ENCODE assay signal across 19 mouse cellular contexts in the genomic region with DNA sequence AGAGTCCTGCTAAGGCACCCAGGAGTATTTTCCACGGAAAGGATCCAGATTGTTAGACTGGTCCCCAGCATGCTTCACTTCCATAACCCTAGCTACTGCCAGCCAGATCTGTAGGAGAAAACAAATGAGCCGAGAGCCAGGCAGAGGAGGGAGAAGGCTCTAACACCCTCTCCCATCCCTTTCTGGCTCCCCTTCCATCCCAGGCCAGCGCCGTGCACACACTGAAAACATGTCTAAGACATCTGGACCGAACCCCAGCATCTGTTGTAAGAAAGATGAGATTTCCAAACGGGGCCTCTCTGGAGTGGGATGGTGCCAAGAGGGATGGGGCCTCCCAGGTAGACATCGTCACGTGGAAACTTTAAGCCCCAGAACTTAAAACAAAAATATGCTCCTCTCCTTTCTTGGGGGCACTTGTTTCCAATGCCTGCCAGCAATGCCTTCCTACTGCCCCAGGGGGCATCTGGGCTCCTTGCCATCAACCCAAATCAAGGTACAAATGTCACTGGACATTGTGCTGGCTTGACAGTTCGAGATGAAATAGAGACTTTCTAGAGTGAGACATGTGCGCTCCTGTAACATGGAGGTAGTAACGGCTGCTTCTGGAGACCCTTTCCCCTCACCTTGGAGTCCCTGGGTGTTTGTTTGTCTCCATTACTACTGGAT. TPM values are rescaled to one million over a fixed set of nuclear protein-coding genes. Genes with fewer than 3 reads are reported as not detected.
DNase-seq lines count a peak whose midpoint lies in the region; ATAC-seq and TF ChIP-seq lines count a peak whose summit lies in the region.
"Had no signal": no experiment of that assay in that cellular context is flagged by ENCODE, and none has a peak within 500 bp of the region (broad histone marks: within the 10 kb centered on the region; RNA-seq: fewer than 3 reads in every experiment).

No protein-coding gene starts in this region.

- H3K27me3 ChIP-seq in hindbrain, postnatal 0 days (ENCODE audit: insufficient read depth, low read length) = no peaks in the 10 kb centered on the region
- no peaks in the 10 kb centered on the region for H3K27me3 ChIP-seq in hindbrain, embryonic 16.5 days (replicated peaks; ENCODE audit: control insufficient read depth, insufficient read depth, low read length)
- H3K27me3 ChIP-seq: CH12.LX; midbrain, embryonic 13.5 days had no signal

- no peaks in the 10 kb centered on the region for H3K36me3 ChIP-seq in hindbrain, postnatal 0 days (ENCODE audit: insufficient read depth, low read length)
- H3K36me3 ChIP-seq in hindbrain, embryonic 16.5 days (ENCODE audit: control insufficient read depth, insufficient read depth, low read length) = no peaks in the 10 kb centered on the region
- H3K36me3 ChIP-seq: hindbrain, embryonic 10.5 days; liver, embryonic 12.5 days; midbrain, embryonic 13.5 days had no signal

- no peaks in the 10 kb centered on the region for H3K9me3 ChIP-seq in hindbrain, postnatal 0 days (ENCODE audit: low read length)
- H3K9me3 ChIP-seq in hindbrain, embryonic 16.5 days (ENCODE audit: control insufficient read depth, low read length) = no peaks in the 10 kb centered on the region
- H3K9me3 ChIP-seq: hindbrain, embryonic 10.5 days; liver, embryonic 12.5 days; midbrain, embryonic 13.5 days had no signal

- H3K4me3 ChIP-seq in hindbrain, postnatal 0 days (ENCODE audit: low read length) = no peak overlapping the region
- no peak overlapping the region for H3K4me3 ChIP-seq in hindbrain, embryonic 16.5 days (ENCODE audit: low read length)
- H3K4me3 ChIP-seq: hindbrain, embryonic 10.5 days; liver, embryonic 12.5 days; midbrain, embryonic 13.5 days had no signal

- TF ChIP-seq CTCF in hindbrain, postnatal 0 days (IDR thresholded peaks at IDR 0.05; ENCODE audit: low read depth) = no peak

- H3K4me2 ChIP-seq in hindbrain, postnatal 0 days (ENCODE audit: low read depth, low read length) = no peak overlapping the region
- no peak overlapping the region for H3K4me2 ChIP-seq in hindbrain, embryonic 16.5 days (ENCODE audit: low read length)
- H3K4me2 ChIP-seq: liver, embryonic 12.5 days; midbrain, embryonic 13.5 days had no signal

- no peak overlapping the region for H3K9ac ChIP-seq in hindbrain, postnatal 0 days (replicated peaks; ENCODE audit: low read length)
- H3K9ac ChIP-seq in hindbrain, embryonic 16.5 days (ENCODE audit: low read depth, low read length) = no peak overlapping the region
- H3K9ac ChIP-seq: liver, embryonic 12.5 days; midbrain, embryonic 13.5 days had no signal

- H3K27ac ChIP-seq in hindbrain, postnatal 0 days = no peak overlapping the region
- H3K27ac ChIP-seq in hindbrain, embryonic 16.5 days (ENCODE audit: low read depth, low read length) = no peak overlapping the region
- H3K27ac ChIP-seq: liver, embryonic 12.5 days; midbrain, embryonic 13.5 days had no signal

- ATAC-seq in hindbrain, postnatal 0 days = no peak
- ATAC-seq in hindbrain, embryonic 16.5 days = no peak
- ATAC-seq: inflammation-experienced regulatory T-cells, adult 6 months; liver, embryonic 12.5 days; midbrain, embryonic 13.5 days had no signal

- 37% methylated on average over 11 of the region's 11 CpGs for WGBS in hindbrain, postnatal 0 days
- WGBS in hindbrain, embryonic 16.5 days = 55% methylated on average over 11 of the region's 11 CpGs

- DNase-seq in cerebellum, postnatal 25 days = peak; percentile 27 to 57
- no peak for DNase-seq in cerebellum, adult 9-11 months
- DNase-seq in hindbrain, postnatal 0 days (ENCODE audit: low spot score) = peak; percentile 12
- DNase-seq in lung, postnatal 10 days = peak; percentile 34
- DNase-seq in lung, postnatal 25 days (ENCODE audit: low spot score) = no peak
- DNase-seq in retina, postnatal 1 day = no peak
- DNase-seq in layer of hippocampus, adult 9-11 months = no peak
- DNase-seq: adrenal gland, postnatal 10 days; cerebellum, adult 8-10 months; kidney, adult 8-10 months; kidney, postnatal 25 days; right cerebral cortex, postnatal 25 days; thymus, adult 18-20 months had no signal

- H3K4me1 ChIP-seq in hindbrain, postnatal 0 days (ENCODE audit: insufficient read depth, low read length) = no peaks in the 10 kb centered on the region
- no peaks in the 10 kb centered on the region for H3K4me1 ChIP-seq in hindbrain, embryonic 16.5 days (ENCODE audit: control insufficient read depth, insufficient read depth, low read depth, low read length)
- H3K4me1 ChIP-seq: liver, embryonic 12.5 days had no signal

RNA-seq across cellular contexts. Expression of a gene that starts 35.1 kb away (rescaled TPM):
- 170 and 196 TPM in 2 replicates for total RNA-seq in hindbrain, postnatal 0 days (2014; rRNA removed)
- polyA plus RNA-seq in hindbrain, postnatal 0 days (2015; fragmentation: Nextera tagmentation; extraction: Ambion mirVana) = 4.0 TPM in 2 replicates
- polyA plus RNA-seq in hindbrain, embryonic 16.5 days (2015; fragmentation: Nextera tagmentation; extraction: Ambion mirVana) = 2.5 and 6.8 TPM in 2 replicates

Comparison
In these comparisons a context has a peak if more than half of its experiments do, and no peak if none do; other contexts are left out.
1. DNase-seq: peak in cerebellum, postnatal 25 days (2 of 2), hindbrain, postnatal 0 days (single experiment) and lung, postnatal 10 days (single experiment); none in cerebellum, adult 9-11 months (single experiment), lung, postnatal 25 days (single experiment), retina, postnatal 1 day (single experiment) and layer of hippocampus, adult 9-11 months (single experiment).